Comparison of ENCODE assay signal across 23 mouse cellular contexts in the genomic region with DNA sequence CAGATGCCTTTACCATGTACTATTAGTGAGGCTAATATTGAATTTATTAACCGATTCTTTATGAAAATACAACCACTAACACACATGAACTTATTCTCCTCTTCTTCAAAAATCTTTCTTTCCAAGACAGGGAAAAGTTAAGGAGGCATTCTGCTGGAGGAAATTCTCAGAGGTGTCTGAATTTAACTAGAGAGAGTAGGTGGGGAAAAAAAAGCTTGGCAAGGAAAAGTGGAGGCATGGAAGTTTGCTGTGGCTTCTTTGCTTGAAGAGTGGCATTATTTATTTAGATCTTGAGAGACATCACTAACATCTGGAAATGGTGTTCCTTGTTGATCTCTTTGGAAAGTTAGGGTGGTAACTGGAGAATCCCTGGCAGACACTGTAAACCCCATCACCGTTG.
DNase-seq lines count a peak whose midpoint lies in the region; ATAC-seq and TF ChIP-seq lines count a peak whose summit lies in the region.
"Had no signal": no experiment of that assay in that cellular context is flagged by ENCODE, and none has a peak within 500 bp of the region (broad histone marks: within the 10 kb centered on the region; RNA-seq: fewer than 3 reads in every experiment).

No protein-coding gene starts in this region.

- WGBS in cerebellum, adult 2 months, result 87% methylated on average over 2 of the region's 2 CpGs
- 81% methylated on average over 2 of the region's 2 CpGs for WGBS in kidney, adult 2 months

- ATAC-seq in frontal cortex, adult (ENCODE audit: low TSS enrichment), result peak; percentile 92
- ATAC-seq: activated CD4-positive, CD25-positive, alpha-beta regulatory T cell, adult 4 months; CD4-positive, CD25-positive, alpha-beta regulatory T cell, adult 4 months; Patski had no signal

- no peaks in the 10 kb centered on the region for H3K27me3 ChIP-seq in cerebellum, adult 2 months (ENCODE audit: control insufficient read depth, insufficient read depth, low read length)
- H3K27me3 ChIP-seq in kidney, adult 2 months (replicated peaks; ENCODE audit: control insufficient read depth, insufficient read depth, low read length), result no peaks in the 10 kb centered on the region
- H3K27me3 ChIP-seq: CH12.LX, Patski had no signal

- DNase-seq in frontal cortex, postnatal 25 days (ENCODE audit: low spot score in 2 of 2), result no peak
- DNase-seq in right cerebral cortex, adult 18-20 months, result peak; percentile 6
- DNase-seq in right cerebral cortex, postnatal 36 days (ENCODE audit: low spot score in 2 of 2), result no peak
- peak; percentile 46 for DNase-seq in brain, adult 2 months (ENCODE audit: low read depth, low spot score)
- DNase-seq in telencephalon, adult 2 months (ENCODE audit: low read depth, low spot score), result peak; percentile 21
- DNase-seq in cerebellum, adult 2 months, result no peak
- DNase-seq in kidney, adult 2 months, result no peak
- DNase-seq: adrenal gland, adult 2 months; adrenal gland, adult 8-10 months; adrenal gland, postnatal 10 days; adrenal gland, postnatal 14 days; adrenal gland, postnatal 25 days; adrenal gland, postnatal 36 days; B cell, adult 2 months; cerebellum, adult 11 months; cerebellum, adult 11-12 months; cerebellum, adult 18-20 months had no signal

- TF ChIP-seq POLR2A in cerebellum, adult 2 months (IDR thresholded peaks at IDR 0.05; ENCODE audit: borderline replicate concordance, insufficient read depth, low read length), result no peak
- TF ChIP-seq POLR2A in kidney, adult 2 months (IDR thresholded peaks at IDR 0.05; ENCODE audit: low read depth, low read length), result no peak

- no peaks in the 10 kb centered on the region for H3K36me3 ChIP-seq in kidney, adult 2 months (ENCODE audit: control insufficient read depth, insufficient read depth, low read length)
- H3K36me3 ChIP-seq: G1E had no signal

- no peak overlapping the region for H3K4me3 ChIP-seq in cerebellum, adult 2 months (replicated peaks; ENCODE audit: insufficient read depth, low read depth, low read length)
- no peak overlapping the region for H3K4me3 ChIP-seq in kidney, adult 2 months (ENCODE audit: insufficient read depth, low read depth, low read length)

- H3K27ac ChIP-seq in cerebellum, adult 2 months (ENCODE audit: insufficient read depth, low read length), result no peak overlapping the region
- no peak overlapping the region for H3K27ac ChIP-seq in kidney, adult 2 months (ENCODE audit: insufficient read depth, low read depth, low read length)

- no peaks in the 10 kb centered on the region for H3K4me1 ChIP-seq in cerebellum, adult 2 months (ENCODE audit: control insufficient read depth, insufficient read depth, low read length)
- H3K4me1 ChIP-seq in kidney, adult 2 months (ENCODE audit: control insufficient read depth, insufficient read depth, low read length), result no peaks in the 10 kb centered on the region

- TF ChIP-seq CTCF in cerebellum, adult 2 months (IDR thresholded peaks at IDR 0.05; ENCODE audit: borderline replicate concordance, insufficient read depth, low read depth, low read length), result no peak
- TF ChIP-seq CTCF in kidney, adult 2 months (conservative IDR thresholded peaks at IDR 0.05; ENCODE audit: insufficient read depth, insufficient read length, low read depth, low read length), result no peak

Comparison
In these comparisons a context has a peak if more than half of its experiments do, and no peak if none do; other contexts are left out.
1. DNase-seq: peak in right cerebral cortex, adult 18-20 months (single experiment), brain, adult 2 months (single experiment) and telencephalon, adult 2 months (single experiment); none in frontal cortex, postnatal 25 days (0 of 2), right cerebral cortex, postnatal 36 days (0 of 2), cerebellum, adult 2 months (0 of 2) and kidney, adult 2 months (single experiment).